Mouse (Mus musculus): Measurements from ENCODE around the gene Anxa2. TPM values are rescaled to one million over a fixed set of nuclear protein-coding genes. Genes with fewer than 3 reads are reported as not detected.
A peak's percentile ranks its signal among the peaks of the same experiment; 100 is the strongest.

The Anxa2 gene
- polyA plus RNA-seq, 1 experiment from 2014 or later: 641 TPM

DNA sequence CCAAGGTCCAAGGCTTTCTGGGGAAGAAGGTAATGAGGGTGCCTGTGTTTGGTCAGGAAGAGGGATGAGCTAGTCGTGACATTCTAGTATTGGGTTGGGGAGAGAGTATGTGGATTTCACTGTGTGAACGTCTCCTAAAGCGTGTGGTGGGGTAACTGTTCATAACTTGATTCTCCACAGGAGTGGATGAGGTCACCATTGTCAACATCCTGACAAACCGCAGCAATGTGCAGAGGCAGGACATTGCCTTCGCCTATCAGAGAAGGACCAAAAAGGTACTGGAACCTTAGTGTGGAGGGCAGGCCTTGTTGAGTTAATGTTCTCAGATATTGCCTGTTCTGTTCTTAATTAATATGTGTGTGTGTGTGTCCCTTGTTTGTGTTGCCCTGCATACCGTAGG lies 22.5 kb downstream of the Anxa2 start:
- no peak for ATAC-seq
- Histone ChIP-seq H3K9ac (ENCODE audit: low read depth, low read length) (no peak overlapping the region), H3K4me1 (replicated peaks; ENCODE audit: control insufficient read depth, insufficient read depth, low read length) (peaks cover 8% of the 10 kb centered on the region; the same call in 1 of the 2 replicates), H3K36me3 (ENCODE audit: control insufficient read depth, insufficient read depth) (peaks cover 51% of the 10 kb centered on the region), H3K27me3 (replicated peaks; ENCODE audit: control insufficient read depth, insufficient read depth, low read length) (no peaks in the 10 kb centered on the region), H3K4me2 (replicated peaks; ENCODE audit: low read depth) (no peak overlapping the region), H3K4me3 (ENCODE audit: low read depth, low read length) (no peak overlapping the region), H3K27ac (ENCODE audit: low read depth, low read length) (no peak overlapping the region), H3K9me3 (ENCODE audit: control insufficient read depth) (no peaks in the 10 kb centered on the region)
- TF ChIP-seq CTCF (IDR thresholded peaks at IDR 0.05; ENCODE audit: low read depth): no peak
- 80% methylated on average over 6 of the region's 6 CpGs for WGBS

DNA sequence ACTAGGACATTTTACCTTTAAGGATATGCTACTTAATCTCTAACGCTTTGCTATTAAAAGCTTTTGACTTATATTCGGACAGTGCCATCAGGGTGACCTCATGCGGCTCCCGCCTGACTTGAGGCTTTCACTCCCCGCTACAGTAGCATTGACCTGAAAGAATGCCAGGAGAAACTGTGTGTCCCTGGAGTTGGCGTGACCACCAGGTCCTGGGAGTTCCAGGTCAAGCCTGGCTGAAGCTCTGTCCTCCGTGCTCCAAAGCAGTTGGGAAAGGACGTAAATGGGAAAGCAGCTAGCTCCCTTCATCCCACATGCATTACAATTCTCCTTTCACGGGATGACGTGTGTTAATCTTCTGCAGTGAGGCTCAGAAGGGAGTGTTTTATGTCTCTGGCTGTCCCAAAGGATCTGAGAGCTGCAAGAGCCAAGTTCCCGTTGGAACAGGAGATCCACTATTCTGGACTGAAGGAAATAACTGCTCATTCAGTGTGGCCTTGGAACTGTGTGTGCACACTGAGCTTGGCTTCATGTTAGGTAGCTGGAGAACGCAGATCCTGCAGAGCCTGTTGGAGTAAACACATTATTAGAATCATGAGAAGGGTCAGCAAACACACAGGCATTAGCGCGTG lies 23.9 kb downstream of the Anxa2 start:
- peaks cover 47% of the 10 kb centered on the region for H3K36me3 ChIP-seq (ENCODE audit: control insufficient read depth, insufficient read depth)
- no peak overlapping the region for H3K27ac ChIP-seq (ENCODE audit: low read depth, low read length)
- no peak overlapping the region for H3K4me2 ChIP-seq (replicated peaks; ENCODE audit: low read depth)
- no peaks in the 10 kb centered on the region for H3K4me1 ChIP-seq (replicated peaks; ENCODE audit: control insufficient read depth, insufficient read depth, low read length)
- no peak for TF ChIP-seq CTCF (IDR thresholded peaks at IDR 0.05; ENCODE audit: low read depth)
- ATAC-seq: no peak; the same call in 1 of the 2 replicates
- H3K9me3 ChIP-seq (ENCODE audit: control insufficient read depth): no peaks in the 10 kb centered on the region
- 66% methylated on average over 14 of the region's 14 CpGs for WGBS
- no peak overlapping the region for H3K4me3 ChIP-seq (ENCODE audit: low read depth, low read length)
- no peaks in the 10 kb centered on the region for H3K27me3 ChIP-seq (replicated peaks; ENCODE audit: control insufficient read depth, insufficient read depth, low read length)
- no peak overlapping the region for H3K9ac ChIP-seq (ENCODE audit: low read depth, low read length)

DNA sequence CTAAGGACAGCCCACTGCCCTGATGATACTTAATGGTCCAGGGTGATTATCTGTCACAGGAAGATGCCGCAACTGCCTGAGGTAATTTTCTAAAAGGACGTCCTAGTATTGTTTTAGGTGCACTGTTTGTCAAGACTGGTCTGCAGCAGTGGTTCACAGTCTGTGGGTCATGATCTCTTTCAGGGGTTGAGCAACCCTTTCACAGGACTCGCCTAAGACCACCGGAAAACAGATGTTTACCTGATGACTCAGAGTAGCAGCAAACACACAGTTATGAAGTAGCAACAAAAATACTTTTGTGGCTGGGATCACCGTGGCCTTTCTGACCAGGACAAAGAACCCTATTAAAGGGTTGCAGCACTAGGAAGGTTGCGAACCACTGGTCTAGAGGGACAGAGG lies 24.4 kb downstream of the Anxa2 start:
- 67% methylated on average over 6 of the region's 6 CpGs for WGBS
- ATAC-seq: no peak
- peaks cover 48% of the 10 kb centered on the region for H3K36me3 ChIP-seq (ENCODE audit: control insufficient read depth, insufficient read depth)
- no peak overlapping the region for H3K4me3 ChIP-seq (ENCODE audit: low read depth, low read length)
- H3K9ac ChIP-seq (ENCODE audit: low read depth, low read length): no peak overlapping the region
- TF ChIP-seq CTCF (IDR thresholded peaks at IDR 0.05; ENCODE audit: low read depth): no peak
- H3K9me3 ChIP-seq (ENCODE audit: control insufficient read depth): no peaks in the 10 kb centered on the region
- H3K4me1 ChIP-seq (replicated peaks; ENCODE audit: control insufficient read depth, insufficient read depth, low read length): no peaks in the 10 kb centered on the region
- no peak overlapping the region for H3K4me2 ChIP-seq (replicated peaks; ENCODE audit: low read depth)
- H3K27me3 ChIP-seq (replicated peaks; ENCODE audit: control insufficient read depth, insufficient read depth, low read length): no peaks in the 10 kb centered on the region
- no peak overlapping the region for H3K27ac ChIP-seq (ENCODE audit: low read depth, low read length)

DNA sequence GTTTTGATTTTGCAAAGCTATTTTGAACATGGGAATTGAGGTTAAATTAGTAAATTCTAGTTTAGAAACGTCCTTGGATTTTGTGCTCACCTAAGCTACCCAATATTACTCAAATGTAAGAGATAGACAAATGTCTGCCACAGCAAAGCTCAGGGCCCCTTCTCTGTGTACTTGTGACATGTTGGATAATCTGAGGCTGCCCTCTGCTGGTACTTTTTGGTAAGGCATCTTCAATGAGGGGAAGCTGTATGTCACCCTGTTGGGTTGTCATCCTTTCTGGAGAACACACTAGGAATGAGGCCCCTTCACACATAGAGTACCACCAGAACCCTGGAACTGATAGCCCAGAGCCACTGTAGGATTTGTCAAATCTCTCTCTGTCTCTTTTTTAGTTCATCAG lies 26.9 kb downstream of the Anxa2 start:
- Histone ChIP-seq H3K4me2 (replicated peaks; ENCODE audit: low read depth) (no peak overlapping the region), H3K9ac (ENCODE audit: low read depth, low read length) (no peak overlapping the region), H3K9me3 (ENCODE audit: control insufficient read depth) (no peaks in the 10 kb centered on the region), H3K36me3 (ENCODE audit: control insufficient read depth, insufficient read depth) (peaks cover 68% of the 10 kb centered on the region), H3K27me3 (replicated peaks; ENCODE audit: control insufficient read depth, insufficient read depth, low read length) (no peaks in the 10 kb centered on the region), H3K27ac (ENCODE audit: low read depth, low read length) (no peak overlapping the region), H3K4me3 (ENCODE audit: low read depth, low read length) (no peak overlapping the region), H3K4me1 (replicated peaks; ENCODE audit: control insufficient read depth, insufficient read depth, low read length) (no peaks in the 10 kb centered on the region)
- WGBS: 13% methylated on average over 1 of the region's 1 CpGs
- TF ChIP-seq CTCF (IDR thresholded peaks at IDR 0.05; ENCODE audit: low read depth): peak; percentile 93
- peak; percentile 26; the same call in 1 of the 2 replicates for ATAC-seq

DNA sequence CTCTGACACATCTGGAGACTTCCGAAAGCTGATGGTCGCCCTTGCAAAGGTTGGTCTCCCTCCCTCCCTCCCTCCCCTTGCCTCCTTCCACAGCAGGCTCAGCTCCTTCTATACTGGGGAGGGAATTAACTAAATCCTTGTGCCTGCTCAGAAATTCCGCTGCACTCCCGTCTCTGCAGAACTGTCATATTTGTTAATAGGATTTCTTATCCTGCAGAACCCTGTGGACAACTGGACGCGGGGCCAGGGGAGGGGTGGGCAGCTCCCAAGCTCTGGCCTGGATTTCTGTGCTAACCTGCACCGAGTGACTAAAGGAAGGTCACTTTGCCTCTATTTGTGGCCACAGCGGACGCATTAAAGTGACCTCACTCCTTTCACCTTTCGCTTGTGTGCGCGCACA lies 30.4 kb downstream of the Anxa2 start:
- Histone ChIP-seq H3K4me1 (replicated peaks; ENCODE audit: control insufficient read depth, insufficient read depth, low read length) (no peaks in the 10 kb centered on the region), H3K36me3 (ENCODE audit: control insufficient read depth, insufficient read depth) (peaks cover 78% of the 10 kb centered on the region), H3K27ac (ENCODE audit: low read depth, low read length) (no peak overlapping the region), H3K27me3 (replicated peaks; ENCODE audit: control insufficient read depth, insufficient read depth, low read length) (no peaks in the 10 kb centered on the region), H3K9ac (ENCODE audit: low read depth, low read length) (no peak overlapping the region), H3K4me2 (replicated peaks; ENCODE audit: low read depth) (no peak overlapping the region), H3K4me3 (ENCODE audit: low read depth, low read length) (no peak overlapping the region), H3K9me3 (ENCODE audit: control insufficient read depth) (no peaks in the 10 kb centered on the region)
- no peak for TF ChIP-seq CTCF (IDR thresholded peaks at IDR 0.05; ENCODE audit: low read depth)
- ATAC-seq: no peak
- WGBS: 73% methylated on average over 12 of the region's 12 CpGs

DNA sequence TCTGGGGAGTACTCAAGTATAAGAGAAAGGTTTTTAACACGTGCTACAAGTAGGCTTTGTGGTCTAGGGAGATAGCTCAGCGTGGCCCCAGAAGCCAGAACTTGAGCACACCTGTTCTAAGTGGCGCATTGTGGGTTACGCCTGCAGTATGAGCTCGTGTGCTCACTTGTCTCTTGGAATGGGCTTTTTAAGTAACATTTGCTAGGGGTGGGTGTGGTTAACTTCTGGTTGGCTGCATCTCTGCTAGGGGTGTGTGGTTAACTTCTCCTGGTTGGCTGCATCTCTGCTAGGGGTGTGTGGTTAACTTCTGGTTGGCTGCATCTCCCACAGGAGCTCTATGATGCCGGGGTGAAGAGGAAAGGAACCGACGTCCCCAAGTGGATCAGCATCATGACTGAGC lies 32.7 kb downstream of the Anxa2 start:
- ATAC-seq: no peak
- H3K36me3 ChIP-seq (ENCODE audit: control insufficient read depth, insufficient read depth): peaks cover 90% of the 10 kb centered on the region
- H3K27me3 ChIP-seq (replicated peaks; ENCODE audit: control insufficient read depth, insufficient read depth, low read length): no peaks in the 10 kb centered on the region
- 73% methylated on average over 8 of the region's 8 CpGs for WGBS
- TF ChIP-seq CTCF (IDR thresholded peaks at IDR 0.05; ENCODE audit: low read depth): no peak
- H3K4me2 ChIP-seq (replicated peaks; ENCODE audit: low read depth): no peak overlapping the region
- H3K4me1 ChIP-seq (replicated peaks; ENCODE audit: control insufficient read depth, insufficient read depth, low read length): no peaks in the 10 kb centered on the region
- no peak overlapping the region for H3K9ac ChIP-seq (ENCODE audit: low read depth, low read length)
- H3K9me3 ChIP-seq (ENCODE audit: control insufficient read depth): no peaks in the 10 kb centered on the region
- no peak overlapping the region for H3K27ac ChIP-seq (ENCODE audit: low read depth, low read length)
- H3K4me3 ChIP-seq (ENCODE audit: low read depth, low read length): no peak overlapping the region

DNA sequence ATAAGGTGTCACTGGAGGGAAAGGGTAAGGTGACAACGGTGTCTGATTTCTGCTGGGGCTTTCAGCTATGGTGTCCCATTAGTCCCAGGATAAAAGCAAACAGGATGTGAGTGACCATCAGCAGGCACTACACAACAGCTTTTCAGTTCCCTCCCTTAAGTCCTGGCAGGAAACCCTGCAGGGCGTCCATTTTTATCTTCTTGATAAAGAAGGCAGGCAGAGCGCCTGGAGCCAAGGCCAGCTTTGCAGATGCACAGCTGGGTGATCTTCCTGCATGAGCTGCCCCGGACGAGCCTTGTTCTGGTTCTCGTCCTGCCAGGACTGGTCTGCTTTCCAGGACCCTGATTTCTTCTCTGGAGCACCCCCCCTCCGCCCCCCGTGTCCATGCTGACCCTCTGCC lies 35.1 kb downstream of the Anxa2 start:
- TF ChIP-seq CTCF (IDR thresholded peaks at IDR 0.05; ENCODE audit: low read depth): no peak
- no peak overlapping the region for H3K4me2 ChIP-seq (replicated peaks; ENCODE audit: low read depth)
- no peaks in the 10 kb centered on the region for H3K9me3 ChIP-seq (ENCODE audit: control insufficient read depth)
- 49% methylated on average over 8 of the region's 8 CpGs for WGBS
- no peaks in the 10 kb centered on the region for H3K4me1 ChIP-seq (replicated peaks; ENCODE audit: control insufficient read depth, insufficient read depth, low read length)
- ATAC-seq: no peak
- H3K36me3 ChIP-seq (ENCODE audit: control insufficient read depth, insufficient read depth): peaks cover 98% of the 10 kb centered on the region
- H3K4me3 ChIP-seq (ENCODE audit: low read depth, low read length): no peak overlapping the region
- no peaks in the 10 kb centered on the region for H3K27me3 ChIP-seq (replicated peaks; ENCODE audit: control insufficient read depth, insufficient read depth, low read length)
- no peak overlapping the region for H3K9ac ChIP-seq (ENCODE audit: low read depth, low read length)
- no peak overlapping the region for H3K27ac ChIP-seq (ENCODE audit: low read depth, low read length)

Data from intestine, postnatal 0 days (tissue).